Mouse (Mus musculus) kidney, embryonic 14.5 days (tissue): Measurements from ENCODE around the gene Adamts10. TPM values are rescaled to one million over a fixed set of nuclear protein-coding genes. Genes with fewer than 3 reads are reported as not detected.

Source experiments
- ATAC-seq: fragments of 200-750 bp; cut with Nextera tagmentation; 2 replicates; pipeline ENCODE4 v1.8.0; 2017; ENCODE audit warnings: moderate number of reproducible peaks, mild to moderate bottlenecking, moderate TSS enrichment, moderate library complexity; ENCODE audit not compliant: low FRiP score, low TSS enrichment
- H3K27ac ChIP-seq: fragments of 300-500 bp; sonication (generic); 2 replicates; pipeline ENCODE4 v1.5.1; 2014; ENCODE audit warnings: low read depth, mild to moderate bottlenecking, low read length, moderate library complexity, mixed read lengths
- H3K27me3 ChIP-seq: fragments of 300-500 bp; sonication (generic); 2 replicates; pipeline ENCODE4 v1.6.1; 2014; ENCODE audit warnings: mild to moderate bottlenecking, low read length; ENCODE audit not compliant: control insufficient read depth, insufficient read depth
- H3K36me3 ChIP-seq: fragments of 300-500 bp; sonication (generic); 2 replicates; pipeline ENCODE4 v1.6.1; 2014; ENCODE audit warnings: low read length, mixed read lengths; ENCODE audit not compliant: control insufficient read depth, insufficient read depth
- H3K4me1 ChIP-seq: fragments of 300-500 bp; sonication (generic); 2 replicates; pipeline ENCODE4 v1.6.1; 2014; ENCODE audit warnings: low read length, mixed read lengths; ENCODE audit not compliant: control insufficient read depth, insufficient read depth
- H3K4me2 ChIP-seq: fragments of 300-500 bp; sonication (generic); replicated peaks from 2 replicates; pipeline ENCODE4 v1.6.1; 2014; ENCODE audit warnings: low read depth, mild to moderate bottlenecking, low read length
- H3K4me3 ChIP-seq: fragments of 300-500 bp; sonication (generic); 2 replicates; pipeline ENCODE4 v1.5.1; 2014; ENCODE audit warnings: mild to moderate bottlenecking, low read length
- H3K9ac ChIP-seq: fragments of 300-500 bp; sonication (generic); 2 replicates; pipeline ENCODE4 v1.6.1; 2014; ENCODE audit warnings: low read depth, mild to moderate bottlenecking, low read length, moderate library complexity
- H3K9me3 ChIP-seq: fragments of 300-500 bp; sonication (generic); 2 replicates; pipeline ENCODE4 v1.6.1; 2016; ENCODE audit warnings: low read length; ENCODE audit not compliant: control insufficient read depth
- WGBS: fragments of 180-500 bp; shearing (Covaris S2); extraction: QIAGEN DNeasy Blood & Tissue Kit; methylation state at CpG from one replicate; pipeline ENCODE4 v1.1.7; 2014; 5-methylcytosine and 5-hydroxymethylcytosine counted together
- polyA plus RNA-seq: library from polyadenylated mRNA; unstranded; fragments of >200 nt; fragmentation: Nextera tagmentation; extraction: Ambion mirVana; gene quantifications from 2 replicates; pipeline ENCODE4 v1.2.1, GENCODE M21; 2014

The Adamts10 gene
- polyA plus RNA-seq: 35.1 and 49.3 TPM in 2 replicates

DNA sequence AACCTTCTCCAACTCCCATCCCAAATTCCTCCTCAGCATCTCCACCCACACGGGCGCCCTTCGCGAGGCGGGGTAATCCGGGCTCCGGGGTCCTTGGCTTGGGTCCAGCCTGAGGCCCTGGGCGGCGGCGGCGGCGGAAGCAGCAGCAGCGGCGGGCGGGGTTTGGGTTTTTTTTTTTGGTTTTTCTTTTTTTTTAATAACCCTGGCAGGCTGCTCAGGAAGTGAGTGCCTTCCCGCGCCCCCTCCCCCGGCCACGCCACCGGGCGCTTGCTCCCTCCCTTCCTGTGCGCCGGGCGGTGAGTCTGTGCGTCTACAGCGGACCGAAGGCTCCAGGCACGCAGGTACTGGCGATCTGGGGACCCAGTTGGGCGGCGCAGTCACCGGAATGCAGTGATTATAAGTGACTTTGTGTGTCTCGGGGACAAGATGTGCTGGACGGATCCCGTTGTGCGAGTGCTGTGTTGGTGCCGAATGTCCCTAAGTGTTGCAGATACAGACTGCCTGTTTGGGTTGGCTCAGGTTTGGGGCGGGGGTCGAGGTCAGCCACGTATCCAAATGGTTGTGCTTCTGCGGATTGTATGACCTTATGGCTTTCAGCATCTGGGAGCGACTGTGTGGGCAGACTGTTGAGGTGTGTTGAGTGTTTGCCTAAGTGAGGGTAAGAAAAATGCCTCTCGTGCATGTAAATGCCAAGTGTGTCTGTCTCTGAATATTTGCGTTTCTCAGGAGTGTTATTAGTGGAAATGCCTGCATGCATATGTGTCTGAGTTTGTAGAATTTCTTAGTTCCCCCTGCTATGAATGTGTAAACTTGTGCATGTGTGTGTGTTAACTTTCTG, at the start of gene Adamts10:
Adamts10 (plus strand) TSS at position 287 of the 838 bp plus-strand sequence.
- Histone ChIP-seq H3K9ac (peak within 1 kb of the TSS; percentile 71), H3K4me1 (peaks cover 7% of the 10 kb centered on the region; the same call in 1 of the 2 replicates), H3K4me2 (peak within 1 kb of the TSS; percentile 76), H3K4me3 (peak within 1 kb of the TSS; percentile 71), H3K36me3 (peaks cover 9% of the 10 kb centered on the region), H3K27me3 (no peaks in the 10 kb centered on the region), H3K9me3 (no peaks in the 10 kb centered on the region), H3K27ac (peak within 1 kb of the TSS; percentile 86)
- peak; percentile 75 for ATAC-seq
- WGBS: under 1% methylated on average over 44 of the region's 44 CpGs

DNA sequence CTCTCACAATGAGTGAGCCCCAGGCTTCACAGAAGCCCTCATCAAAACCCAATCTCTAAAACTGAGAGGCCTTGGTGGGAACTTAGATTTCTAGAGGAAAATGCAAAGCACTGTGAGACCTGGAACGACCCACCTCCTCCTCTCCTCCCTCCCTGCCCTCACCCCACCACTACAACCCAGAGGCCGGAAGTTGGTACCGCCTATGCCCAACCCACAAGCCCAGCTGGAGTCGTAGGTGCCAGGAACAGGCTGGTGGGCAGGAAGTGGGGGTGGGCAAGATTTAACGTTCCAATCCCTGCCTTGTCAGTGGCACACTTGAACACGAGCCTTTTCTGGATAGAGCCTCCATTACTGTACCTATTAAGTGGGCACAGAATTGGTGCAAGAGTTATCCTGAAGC, 40.0 kb upstream of the Adamts10 start:
- H3K4me2 ChIP-seq: no peak overlapping the region
- no peaks in the 10 kb centered on the region for H3K9me3 ChIP-seq
- H3K4me3 ChIP-seq: no peak overlapping the region
- H3K27ac ChIP-seq: no peak overlapping the region
- H3K27me3 ChIP-seq: no peaks in the 10 kb centered on the region
- ATAC-seq: no peak
- no peaks in the 10 kb centered on the region for H3K4me1 ChIP-seq
- 50% methylated on average over 6 of the region's 6 CpGs for WGBS
- no peaks in the 10 kb centered on the region for H3K36me3 ChIP-seq
- no peak overlapping the region for H3K9ac ChIP-seq

DNA sequence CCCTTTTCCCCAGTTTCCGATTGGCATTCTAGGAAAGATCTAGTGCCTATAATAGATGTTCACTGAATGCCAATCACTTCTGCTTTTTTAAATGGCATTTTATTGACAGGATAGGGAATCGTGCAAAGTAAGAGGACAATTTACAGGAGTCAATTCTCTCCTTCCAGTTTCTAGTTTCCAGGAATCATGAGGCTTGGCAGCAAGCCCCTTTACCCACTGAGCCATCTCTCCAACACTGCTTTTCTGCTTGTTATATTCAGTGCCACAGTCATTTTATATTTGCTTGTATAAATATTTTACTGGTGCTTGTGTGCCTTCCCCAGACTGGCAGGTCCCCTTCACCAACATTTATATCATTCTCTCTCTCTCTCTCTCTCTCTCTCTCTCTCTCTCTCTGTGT, 36.8 kb upstream of the Adamts10 start:
- no peaks in the 10 kb centered on the region for H3K9me3 ChIP-seq
- no peaks in the 10 kb centered on the region for H3K27me3 ChIP-seq
- no peak overlapping the region for H3K9ac ChIP-seq
- WGBS: 84% methylated on average over 2 of the region's 2 CpGs
- no peaks in the 10 kb centered on the region for H3K4me1 ChIP-seq
- H3K36me3 ChIP-seq: no peaks in the 10 kb centered on the region
- ATAC-seq: no peak
- no peak overlapping the region for H3K4me2 ChIP-seq
- no peak overlapping the region for H3K4me3 ChIP-seq
- H3K27ac ChIP-seq: no peak overlapping the region

DNA sequence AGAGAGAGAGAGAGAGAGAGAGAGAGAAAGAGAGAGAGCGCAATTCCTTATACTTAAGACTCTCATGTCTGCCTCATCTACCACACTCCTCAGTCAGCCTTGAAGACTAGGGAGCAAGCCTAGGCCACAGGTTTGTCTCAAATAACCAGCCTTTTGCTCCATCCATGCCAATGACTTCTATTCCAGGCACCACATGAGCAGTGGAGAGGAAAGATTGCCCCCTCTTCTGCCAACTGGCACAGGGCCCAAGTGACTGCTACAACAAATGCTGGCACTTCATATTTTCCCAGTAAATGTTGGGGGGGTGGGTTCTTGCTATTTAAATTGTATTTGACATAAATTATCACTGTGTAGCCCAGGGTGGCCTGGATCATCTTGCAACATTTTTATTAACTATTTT, 36.4 kb upstream of the Adamts10 start:
- Histone ChIP-seq H3K27ac (no peak overlapping the region), H3K27me3 (no peaks in the 10 kb centered on the region), H3K9me3 (no peaks in the 10 kb centered on the region), H3K4me3 (no peak overlapping the region), H3K9ac (no peak overlapping the region), H3K4me2 (no peak overlapping the region), H3K4me1 (no peaks in the 10 kb centered on the region), H3K36me3 (no peaks in the 10 kb centered on the region)
- ATAC-seq: no peak
- WGBS: 92% methylated on average over 1 of the region's 1 CpGs

DNA sequence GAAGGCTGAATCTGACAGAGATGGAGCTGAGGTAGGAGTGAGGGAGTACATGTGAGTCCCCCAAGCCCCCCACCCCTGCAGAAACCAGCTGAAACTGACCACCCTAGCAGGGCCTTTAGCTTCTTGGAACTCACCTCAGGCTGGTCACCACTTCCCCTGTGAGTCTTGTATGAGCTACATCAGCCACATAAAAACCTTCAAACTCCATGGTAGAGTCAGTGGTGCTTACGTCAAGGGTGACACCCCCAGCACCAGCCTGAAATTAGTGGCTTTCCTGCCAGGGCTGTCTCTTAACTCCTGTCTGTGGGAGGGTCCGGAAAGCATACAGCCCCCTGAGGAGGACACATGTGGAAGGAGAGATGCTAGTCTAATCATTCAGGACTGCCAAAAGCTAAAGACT, 32.6 kb upstream of the Adamts10 start:
- Histone ChIP-seq H3K4me3 (no peak overlapping the region), H3K9ac (no peak overlapping the region), H3K36me3 (no peaks in the 10 kb centered on the region), H3K4me1 (no peaks in the 10 kb centered on the region), H3K27me3 (no peaks in the 10 kb centered on the region), H3K9me3 (no peaks in the 10 kb centered on the region), H3K4me2 (no peak overlapping the region), H3K27ac (no peak overlapping the region)
- 82% methylated on average over 2 of the region's 2 CpGs for WGBS
- no peak for ATAC-seq

DNA sequence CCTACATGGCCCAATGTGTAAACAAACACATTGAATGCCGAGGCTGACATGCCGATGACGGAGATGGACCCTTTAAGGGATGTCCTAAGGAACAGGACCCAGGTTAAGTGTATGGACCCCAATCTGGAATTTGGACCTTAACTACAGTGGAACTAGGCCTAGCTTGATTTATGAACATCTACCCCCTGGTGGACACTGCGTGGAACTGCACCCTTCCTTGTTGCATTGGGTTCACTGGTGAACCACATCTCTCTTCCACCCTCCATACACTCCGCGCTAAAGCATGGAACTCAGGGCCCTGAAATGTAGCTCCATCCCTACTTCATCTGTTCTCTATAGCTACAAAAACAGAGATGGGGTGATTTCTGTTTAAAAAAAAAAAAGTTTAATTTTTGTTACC, 30.9 kb upstream of the Adamts10 start:
- no peak overlapping the region for H3K9ac ChIP-seq
- ATAC-seq: no peak

DNA sequence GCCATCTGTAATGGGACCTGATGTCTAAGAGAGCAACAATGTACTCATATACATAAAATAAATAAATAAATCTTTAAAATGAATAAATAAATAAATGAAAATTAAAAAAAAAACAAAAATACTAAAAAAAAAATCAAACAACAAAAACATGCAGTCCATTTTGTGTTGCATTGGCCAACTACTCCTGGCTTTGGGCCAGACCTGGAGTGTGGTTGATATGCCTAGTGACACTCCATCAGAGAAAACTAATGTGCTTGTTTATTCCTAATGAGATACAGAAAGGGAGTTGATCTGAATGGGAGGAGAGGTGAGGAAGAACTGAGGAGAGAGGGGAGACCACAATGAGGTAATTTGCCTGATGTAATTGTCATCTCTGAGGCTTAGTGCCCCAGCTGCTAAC, 29.4 kb upstream of the Adamts10 start:
- no peaks in the 10 kb centered on the region for H3K27me3 ChIP-seq
- no peak overlapping the region for H3K27ac ChIP-seq
- no peaks in the 10 kb centered on the region for H3K4me1 ChIP-seq
- H3K4me3 ChIP-seq: no peak overlapping the region
- no peak overlapping the region for H3K9ac ChIP-seq
- H3K4me2 ChIP-seq: no peak overlapping the region
- no peaks in the 10 kb centered on the region for H3K9me3 ChIP-seq
- ATAC-seq: no peak
- H3K36me3 ChIP-seq: no peaks in the 10 kb centered on the region

More for the DNA sequence above, 30.9 kb upstream of the Adamts10 start:
- Histone ChIP-seq H3K27me3 (no peaks in the 10 kb centered on the region), H3K36me3 (no peaks in the 10 kb centered on the region), H3K4me1 (no peaks in the 10 kb centered on the region), H3K4me2 (no peak overlapping the region), H3K27ac (no peak overlapping the region), H3K9me3 (no peaks in the 10 kb centered on the region), H3K4me3 (no peak overlapping the region)
- WGBS: 68% methylated on average over 6 of the region's 6 CpGs

DNA sequence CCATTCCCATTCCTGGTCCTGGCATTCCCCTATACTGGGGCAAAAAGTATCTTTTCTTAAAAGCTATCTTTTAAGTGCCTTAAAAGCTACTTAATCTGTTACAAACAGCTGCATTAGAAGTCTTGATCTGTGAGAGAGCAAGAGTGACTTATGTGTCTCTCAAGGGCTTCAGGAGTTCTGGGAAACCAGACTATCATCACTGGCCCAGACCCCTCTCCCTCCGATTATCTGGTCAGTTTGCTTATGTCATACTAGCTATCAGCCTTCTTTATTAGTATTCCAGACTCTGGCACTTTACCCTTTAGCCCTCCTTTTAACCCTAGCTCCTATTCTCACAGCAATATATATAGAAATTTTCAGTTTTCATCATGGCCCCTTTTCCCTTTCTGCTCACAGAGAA, 25.1 kb upstream of the Adamts10 start:
- H3K9ac ChIP-seq: no peak overlapping the region

DNA sequence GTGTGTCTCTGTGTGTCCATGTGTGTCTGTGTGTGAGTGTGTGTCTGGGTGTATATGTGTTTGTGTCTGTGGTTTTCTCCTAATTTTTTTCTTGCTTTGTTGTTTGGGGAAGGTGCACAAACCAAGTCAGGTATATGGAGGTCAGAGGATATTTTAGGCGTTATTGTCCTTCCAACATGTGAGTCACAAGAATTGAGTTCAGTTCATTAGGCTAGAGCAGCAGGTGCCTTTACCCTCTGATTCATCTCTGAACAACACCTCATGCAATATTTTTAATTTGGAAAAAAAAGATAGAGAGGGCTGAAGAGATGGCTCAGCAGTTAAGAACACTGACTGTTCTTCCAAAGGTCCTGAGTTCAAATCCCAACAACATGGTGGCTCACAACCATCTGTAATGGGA, 15.6 kb upstream of the Adamts10 start:
- Histone ChIP-seq H3K27me3 (no peaks in the 10 kb centered on the region), H3K36me3 (no peaks in the 10 kb centered on the region), H3K9me3 (no peaks in the 10 kb centered on the region), H3K4me3 (no peak overlapping the region), H3K4me2 (no peak overlapping the region), H3K27ac (no peak overlapping the region), H3K4me1 (peaks cover 5% of the 10 kb centered on the region; the same call in 1 of the 2 replicates), H3K9ac (no peak overlapping the region)
- 91% methylated on average over 1 of the region's 1 CpGs for WGBS
- no peak for ATAC-seq

More for the DNA sequence above, 25.1 kb upstream of the Adamts10 start:
- Histone ChIP-seq H3K36me3 (no peaks in the 10 kb centered on the region), H3K9me3 (no peaks in the 10 kb centered on the region), H3K4me3 (no peak overlapping the region), H3K27me3 (no peaks in the 10 kb centered on the region), H3K27ac (no peak overlapping the region), H3K4me1 (peaks cover 3% of the 10 kb centered on the region; the same call in 1 of the 2 replicates), H3K4me2 (no peak overlapping the region)
- 70% methylated on average over 1 of the region's 1 CpGs for WGBS
- ATAC-seq: no peak
